Mouse (Mus musculus) MEL (cell line): ENCODE results near the gene Prx. TPM values are rescaled to one million over a fixed set of nuclear protein-coding genes. Genes with fewer than 3 reads are reported as not detected.

Experiments
- DNase-seq: peaks from one replicate; pipeline ENCODE4 v3.0.0; 2011; ENCODE audit warnings: low read depth, low spot score
- H3K27ac ChIP-seq: 2 replicates; pipeline ENCODE4 v1.5.1; 2012; ENCODE audit warnings: low read depth, mild to moderate bottlenecking, control low read depth, low read length, moderate library complexity; ENCODE audit not compliant: control insufficient read depth
- H3K27me3 ChIP-seq, 2 experiments: fragments of 150-350 bp in 1 of 2; sonication (generic) in 1 of 2; 2 replicates each; pipeline ENCODE4 v1.6.1; 2012; ENCODE audit warnings: low read length in 2 of 2, mild to moderate bottlenecking in 2 of 2, improper control_type of control experiment in 1 of 2, moderate library complexity in 1 of 2; ENCODE audit not compliant: insufficient read depth in 2 of 2, control insufficient read depth in 1 of 2
- H3K36me3 ChIP-seq, 2 experiments: 2 replicates each; pipeline ENCODE4 v1.6.1; 2012 to 2014; ENCODE audit warnings: low read length in 2 of 2, improper control_type of control experiment in 1 of 2, inconsistent platforms in 1 of 2, mild to moderate bottlenecking in 1 of 2; ENCODE audit not compliant: insufficient read depth in 2 of 2, control insufficient read depth in 1 of 2
- H3K4me1 ChIP-seq, 2 experiments: fragments of 150-350 bp in 1 of 2; sonication (generic) in 1 of 2; 2 replicates each; pipeline ENCODE4 v1.6.1; 2012; ENCODE audit warnings: low read length in 2 of 2, improper control_type of control experiment in 1 of 2, mild to moderate bottlenecking in 1 of 2; ENCODE audit not compliant: insufficient read depth in 2 of 2, control insufficient read depth in 1 of 2
- H3K4me3 ChIP-seq, 2 experiments: fragments of 150-350 bp in 1 of 2; sonication (generic) in 1 of 2; 2 replicates each; pipeline ENCODE4 v1.5.1; 2012; ENCODE audit warnings: low read depth in 2 of 2, low read length in 2 of 2, mild to moderate bottlenecking in 2 of 2, moderate library complexity in 2 of 2, control low read depth in 1 of 2, improper control_type of control experiment in 1 of 2; ENCODE audit not compliant: control insufficient read depth in 1 of 2, insufficient read depth in 1 of 2
- H3K79me2 ChIP-seq: 2 replicates; pipeline ENCODE4 v1.6.1; 2012; ENCODE audit warnings: mild to moderate bottlenecking, low read length, moderate library complexity; ENCODE audit not compliant: control insufficient read depth, poor library complexity, insufficient read depth
- H3K9ac ChIP-seq: 2 replicates; pipeline ENCODE4 v1.6.1; 2012; ENCODE audit warnings: low read depth, mild to moderate bottlenecking, control low read depth, low read length, moderate library complexity; ENCODE audit not compliant: control insufficient read depth, poor library complexity, severe bottlenecking
- H3K9me3 ChIP-seq: fragments of 150-350 bp; sonication (generic); replicated peaks from 2 replicates; pipeline ENCODE4 v1.6.1; 2012; ENCODE audit warnings: mild to moderate bottlenecking, low read length, improper control_type of control experiment, moderate library complexity; ENCODE audit not compliant: insufficient read depth
- BHLHE40 ChIP-seq: IDR thresholded peaks from 2 replicates; pipeline ENCODE4 v1.6.1; 2012; ENCODE audit warnings: low read depth, mild to moderate bottlenecking, inconsistent platforms, low read length, improper control_type of control experiment, borderline replicate concordance
- CHD1 ChIP-seq: IDR thresholded peaks from 2 replicates; pipeline ENCODE4 v1.6.1; 2012; ENCODE audit warnings: low read depth, mild to moderate bottlenecking, inconsistent platforms, low read length, improper control_type of control experiment
- CHD2 ChIP-seq: IDR thresholded peaks from 2 replicates; pipeline ENCODE4 v1.6.1; 2011; ENCODE audit warnings: low read length, improper control_type of control experiment
- CTCF ChIP-seq, 3 experiments: IDR thresholded peaks in 2 of 3; conservative IDR thresholded peaks in 1 of 3; 2 replicates each; pipeline ENCODE4 v1.5.1; 2011 to 2012; ENCODE audit warnings: low read length in 3 of 3, low read depth in 2 of 3, mild to moderate bottlenecking in 2 of 3, improper control_type of control experiment in 1 of 3, inconsistent platforms in 1 of 3, mixed read lengths in 1 of 3, moderate library complexity in 1 of 3; ENCODE audit not compliant: control insufficient read depth in 1 of 3, insufficient read depth in 1 of 3, poor library complexity in 1 of 3, severe bottlenecking in 1 of 3
- EP300 ChIP-seq, 2 experiments: IDR thresholded peaks; 2 replicates each; pipeline ENCODE4 v1.6.1; 2011; ENCODE audit warnings: improper control_type of control experiment in 2 of 2, low read length in 2 of 2, low read depth in 1 of 2, mild to moderate bottlenecking in 1 of 2
- ETS1 ChIP-seq: IDR thresholded peaks from 2 replicates; pipeline ENCODE4 v1.6.1; 2012; ENCODE audit warnings: low read depth, mild to moderate bottlenecking, inconsistent platforms, low read length, improper control_type of control experiment, moderate library complexity
- GATA1 ChIP-seq: IDR thresholded peaks from 2 replicates; pipeline ENCODE4 v1.6.1; 2011; ENCODE audit warnings: low read depth, low read length, improper control_type of control experiment
- HCFC1 ChIP-seq: IDR thresholded peaks from 2 replicates; pipeline ENCODE4 v1.6.1; 2012; ENCODE audit warnings: low read depth, mild to moderate bottlenecking, inconsistent platforms, low read length, improper control_type of control experiment, moderate library complexity
- KAT2A ChIP-seq: conservative IDR thresholded peaks from 2 replicates; pipeline ENCODE4 v1.6.1; 2012; ENCODE audit warnings: low read depth, low read length, improper control_type of control experiment, inconsistent platforms
- MXI1 ChIP-seq: IDR thresholded peaks from 2 replicates; pipeline ENCODE4 v1.6.1; 2011; ENCODE audit warnings: mild to moderate bottlenecking, low read depth, low read length, improper control_type of control experiment
- MYB ChIP-seq: IDR thresholded peaks from 2 replicates; pipeline ENCODE4 v1.6.1; 2011; ENCODE audit warnings: mild to moderate bottlenecking, low read depth, low read length, improper control_type of control experiment
- MYC ChIP-seq: IDR thresholded peaks from 2 replicates; pipeline ENCODE4 v1.6.1; 2011; ENCODE audit warnings: low read depth, mild to moderate bottlenecking, low read length, improper control_type of control experiment, moderate library complexity
- POLR2A ChIP-seq, 2 experiments: IDR thresholded peaks; 2 replicates each; pipeline ENCODE4 v1.6.1; 2011 to 2012; ENCODE audit warnings: low read length in 2 of 2, mild to moderate bottlenecking in 2 of 2, control low read depth in 1 of 2, improper control_type of control experiment in 1 of 2, low read depth in 1 of 2, moderate library complexity in 1 of 2; ENCODE audit not compliant: control insufficient read depth in 1 of 2, insufficient read depth in 1 of 2, poor library complexity in 1 of 2
- POLR2AphosphoS2 ChIP-seq: IDR thresholded peaks from 2 replicates; pipeline ENCODE4 v1.6.1; 2011; ENCODE audit warnings: low read length, improper control_type of control experiment
- POLR2AphosphoS5 ChIP-seq: IDR thresholded peaks from 2 replicates; pipeline ENCODE4 v1.6.1; 2012; ENCODE audit warnings: low read depth, borderline replicate concordance, mild to moderate bottlenecking, inconsistent platforms, low read length, moderate library complexity, mixed read lengths
- RCOR1 ChIP-seq: IDR thresholded peaks from 2 replicates; pipeline ENCODE4 v1.6.1; 2012; ENCODE audit warnings: low read depth, mild to moderate bottlenecking, inconsistent platforms, low read length, improper control_type of control experiment
- SIN3A ChIP-seq: IDR thresholded peaks from 2 replicates; pipeline ENCODE4 v1.6.1; 2012; ENCODE audit warnings: low read length, improper control_type of control experiment, inconsistent platforms
- SMC3 ChIP-seq: IDR thresholded peaks from 2 replicates; pipeline ENCODE4 v1.6.1; 2011; ENCODE audit warnings: low read depth, low read length, improper control_type of control experiment
- TAL1 ChIP-seq: IDR thresholded peaks from 2 replicates; pipeline ENCODE4 v1.6.1; 2012; ENCODE audit warnings: mild to moderate bottlenecking, inconsistent platforms, low read length, moderate library complexity, mixed read lengths
- TCF12 ChIP-seq: IDR thresholded peaks from 2 replicates; pipeline ENCODE4 v1.6.1; 2014; ENCODE audit warnings: low read depth, mild to moderate bottlenecking, inconsistent platforms, low read length, improper control_type of control experiment, moderate library complexity
- USF1 ChIP-seq: IDR thresholded peaks from 2 replicates; pipeline ENCODE4 v1.6.1; 2014; ENCODE audit warnings: low read depth, mild to moderate bottlenecking, inconsistent platforms, low read length, improper control_type of control experiment, moderate library complexity
- USF2 ChIP-seq, 2 experiments: IDR thresholded peaks; 2 replicates each; pipeline ENCODE4 v1.6.1; 2011 to 2012; ENCODE audit warnings: improper control_type of control experiment in 2 of 2, low read length in 2 of 2, borderline replicate concordance in 1 of 2, inconsistent platforms in 1 of 2, low read depth in 1 of 2, mild to moderate bottlenecking in 1 of 2; ENCODE audit not compliant: insufficient read depth in 1 of 2
- ZKSCAN1 ChIP-seq: IDR thresholded peaks from 2 replicates; pipeline ENCODE4 v1.6.1; 2012; ENCODE audit warnings: low read depth, mild to moderate bottlenecking, inconsistent platforms, low read length, improper control_type of control experiment, moderate library complexity
- ZNF384 ChIP-seq: IDR thresholded peaks from 2 replicates; pipeline ENCODE4 v1.6.1; 2012; ENCODE audit warnings: low read depth, mild to moderate bottlenecking, inconsistent platforms, low read length, improper control_type of control experiment
- polyA plus RNA-seq, 2 experiments: library from polyadenylated mRNA; stranded (reverse) in 1 of 2; unstranded in 1 of 2; fragments of >175 nt in 1 of 2; fragments of >200 nt in 1 of 2; gene quantifications; 2 replicates each; pipeline versions ENCODE4 v1.2.1 to v1.2.4; 2012; ENCODE audit warnings: low replicate concordance in 2 of 2, low read depth in 1 of 2; ENCODE audit not compliant: insufficient read length in 2 of 2, insufficient read depth in 1 of 2, missing spikeins in 1 of 2
- total RNA-seq: library from RNA; depleted of rRNA; stranded (reverse); fragments of 300-350 nt; gene quantifications from 2 replicates; pipeline ENCODE4 v1.2.3, GENCODE M21; 2012

Gene Prx
- total and polyA plus RNA-seq, 3 experiments, result 0.39 to 1.4 TPM; not detected in 1

- peaks cover 0 to 51% of the 10 kb centered on the region in 2 experiments; a peak in 3 of 4 replicates for H3K36me3 ChIP-seq
- DNase-seq, result no peak
- TF ChIP-seq CTCF (IDR thresholded peaks at IDR 0.05 in 2 of 3, conservative IDR thresholded peaks at IDR 0.05 in 1 of 3; ENCODE audit: control insufficient read depth in 1 of 3, insufficient read depth in 1 of 3, low read depth in 2 of 3, low read length in 3 of 3, poor library complexity in 1 of 3, severe bottlenecking in 1 of 3) (0 out of 6 replicates have a peak, but pooled peaks of 1 of the 3 experiments have one; percentile 8), USF1 (peak; percentile 41; the same call in 1 of the 2 replicates), ETS1 (peak; percentile 40; the same call in 1 of the 2 replicates), CHD2 (no peak), ZNF384 (peak; percentile 93), MYB (no peak), MYC (no peak), KAT2A (no peak), USF2 (IDR thresholded peaks at IDR 0.05; ENCODE audit: borderline replicate concordance in 1 of 2, insufficient read depth in 1 of 2, low read depth in 1 of 2, low read length in 2 of 2) (no peak), SMC3 (no peak), HCFC1 (no peak; the same call in 1 of the 2 replicates)
- peaks cover 6 to 25% of the 10 kb centered on the region in 2 experiments for H3K4me1 ChIP-seq
- no peak overlapping the region for H3K4me3 ChIP-seq
- H3K9ac ChIP-seq, result no peak overlapping the region
- no peaks in the 10 kb centered on the region for H3K27me3 ChIP-seq
- no peaks in the 10 kb centered on the region for H3K9me3 ChIP-seq
- peak overlapping the region; percentile 91 for H3K27ac ChIP-seq
- H3K79me2 ChIP-seq, result peaks cover 15% of the 10 kb centered on the region
Measured at GRCm38 (mm10) chr7:27455273-27455672, 43.9 kb upstream of the Prx start.

- H3K36me3 ChIP-seq, result peaks cover 0 to 34% of the 10 kb centered on the region in 2 experiments; a peak in 3 of 4 replicates
- H3K27ac ChIP-seq, result no peak overlapping the region
Measured at GRCm38 (mm10) chr7:27458614-27459013, 40.5 kb upstream of the Prx start.

DNA sequence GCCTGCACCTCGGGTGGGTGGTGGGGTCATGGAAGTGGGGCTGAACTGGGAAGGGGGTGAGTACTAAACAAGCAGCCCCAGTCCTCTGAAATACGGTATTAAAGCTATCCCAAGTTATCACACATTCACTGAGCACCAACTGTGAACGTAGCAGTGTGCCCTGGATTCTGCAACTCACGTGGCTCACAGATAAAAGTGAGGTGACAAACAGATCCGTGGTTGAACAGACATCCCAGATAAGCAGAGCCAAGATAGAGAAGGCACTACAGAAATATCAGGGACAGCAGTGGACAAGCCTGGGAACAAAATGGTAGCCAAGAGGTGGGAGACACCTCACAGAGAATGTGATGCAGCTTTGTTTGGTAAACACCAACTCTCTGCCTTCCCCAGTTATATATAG lies 39.5 kb upstream of the Prx start:
- Histone ChIP-seq H3K4me1 (peaks cover 6 to 11% of the 10 kb centered on the region in 2 experiments), H3K36me3 (peaks cover 0 to 26% of the 10 kb centered on the region in 2 experiments; a peak in 3 of 4 replicates), H3K9ac (no peak overlapping the region), H3K27ac (peak overlapping the region; percentile 24; the same call in 1 of the 2 replicates), H3K27me3 (no peaks in the 10 kb centered on the region), H3K9me3 (no peaks in the 10 kb centered on the region), H3K4me3 (no peak overlapping the region), H3K79me2 (peaks cover 5% of the 10 kb centered on the region; the same call in 1 of the 2 replicates)
- TF ChIP-seq ETS1, result peak; percentile 59
- TF ChIP-seq MYB, result peak; percentile 35; the same call in 1 of the 2 replicates
- TF ChIP-seq GATA1, result peak; percentile 46; the same call in 1 of the 2 replicates
- no peak for TF ChIP-seq POLR2A (IDR thresholded peaks at IDR 0.05; ENCODE audit: control insufficient read depth in 1 of 2, insufficient read depth in 1 of 2, low read depth in 1 of 2, low read length in 2 of 2, poor library complexity in 1 of 2)
- TF ChIP-seq EP300 (IDR thresholded peaks at IDR 0.05; ENCODE audit: low read depth in 1 of 2, low read length in 2 of 2), result peak in 1 of 2 experiments; percentile 71; a peak in 1 of 4 replicates
- TF ChIP-seq POLR2AphosphoS5, result no peak
- TF ChIP-seq MXI1, result peak; percentile 76
- TF ChIP-seq BHLHE40, result peak; percentile 91
- no peak for TF ChIP-seq ZKSCAN1
- TF ChIP-seq SIN3A, result peak; percentile 54
- TF ChIP-seq MYC, result 0 out of 2 replicates have a peak, but pooled peaks have one; percentile 13
- TF ChIP-seq USF1, result peak; percentile 79
- peak; percentile 34; the same call in 1 of the 2 replicates for TF ChIP-seq RCOR1
- TF ChIP-seq TCF12, result peak; percentile 46
- DNase-seq, result no peak

More at GRCm38 (mm10) chr7:27458614-27459013, 40.5 kb upstream of the Prx start:
- Histone ChIP-seq H3K27me3 (no peaks in the 10 kb centered on the region), H3K4me1 (peaks cover 6 to 14% of the 10 kb centered on the region in 2 experiments), H3K9me3 (no peaks in the 10 kb centered on the region), H3K9ac (no peak overlapping the region)
- TF ChIP-seq CHD1, result no peak
- peak; percentile 44 for TF ChIP-seq TAL1
- TF ChIP-seq POLR2AphosphoS2, result no peak
- TF ChIP-seq, all 39 proteins: peak for 1
- H3K79me2 ChIP-seq, result peaks cover 5% of the 10 kb centered on the region
- no peak for DNase-seq
- no peak overlapping the region for H3K4me3 ChIP-seq
